Mouse (Mus musculus): ENCODE results near the gene Gm17949. TPM values are rescaled to one million over a fixed set of nuclear protein-coding genes. Genes with fewer than 3 reads are reported as not detected.

The Gm17949 gene
- polyA plus RNA-seq, 1 experiment from 2014 or later: 0.21 TPM

GRCm38 (mm10) chr17:56974708-56975240, 36.5 kb upstream of the Gm17949 start:
- no peaks in the 10 kb centered on the region for H3K36me3 ChIP-seq (ENCODE audit: control insufficient read depth, insufficient read depth, low read length)
- ATAC-seq (ENCODE audit: insufficient number of reproducible peaks, low FRiP score, low TSS enrichment, low read depth) (no peak), DNase-seq (ENCODE audit: low spot score) (no peak)
- no peaks in the 10 kb centered on the region for H3K4me1 ChIP-seq (ENCODE audit: control insufficient read depth, insufficient read depth, low read length)
- no peak overlapping the region for H3K4me2 ChIP-seq (ENCODE audit: low read depth, severe bottlenecking)
- H3K27me3 ChIP-seq (ENCODE audit: control insufficient read depth, insufficient read depth, low read length): no peaks in the 10 kb centered on the region
- H3K9ac ChIP-seq (ENCODE audit: low read length): no peak overlapping the region
- WGBS: 79% methylated on average over 5 of the region's 5 CpGs
- H3K4me3 ChIP-seq (ENCODE audit: low read depth, low read length): no peak overlapping the region
- H3K9me3 ChIP-seq (ENCODE audit: control insufficient read depth, low read length): no peaks in the 10 kb centered on the region
- no peak overlapping the region for H3K27ac ChIP-seq (replicated peaks; ENCODE audit: low read depth, low read length)

GRCm38 (mm10) chr17:56975391-56975790, 35.9 kb upstream of the Gm17949 start:
- Histone ChIP-seq H3K9me3 (ENCODE audit: control insufficient read depth, low read length) (no peaks in the 10 kb centered on the region), H3K4me1 (ENCODE audit: control insufficient read depth, insufficient read depth, low read length) (no peaks in the 10 kb centered on the region), H3K4me2 (ENCODE audit: low read depth, severe bottlenecking) (no peak overlapping the region), H3K27ac (replicated peaks; ENCODE audit: low read depth, low read length) (no peak overlapping the region), H3K9ac (ENCODE audit: low read length) (no peak overlapping the region), H3K27me3 (ENCODE audit: control insufficient read depth, insufficient read depth, low read length) (no peaks in the 10 kb centered on the region), H3K4me3 (ENCODE audit: low read depth, low read length) (no peak overlapping the region), H3K36me3 (ENCODE audit: control insufficient read depth, insufficient read depth, low read length) (no peaks in the 10 kb centered on the region)
- no peak for ATAC-seq (ENCODE audit: insufficient number of reproducible peaks, low FRiP score, low TSS enrichment, low read depth)
- no peak for DNase-seq (ENCODE audit: low spot score)
- 84% methylated on average over 3 of the region's 3 CpGs for WGBS

GRCm38 (mm10) chr17:56976531-56977390, 34.5 kb upstream of the Gm17949 start:
- DNase-seq (ENCODE audit: low spot score) (no peak), ATAC-seq (ENCODE audit: insufficient number of reproducible peaks, low FRiP score, low TSS enrichment, low read depth) (no peak)
- no peaks in the 10 kb centered on the region for H3K36me3 ChIP-seq (ENCODE audit: control insufficient read depth, insufficient read depth, low read length)
- no peak overlapping the region for H3K4me2 ChIP-seq (ENCODE audit: low read depth, severe bottlenecking)
- no peak overlapping the region for H3K4me3 ChIP-seq (ENCODE audit: low read depth, low read length)
- H3K27me3 ChIP-seq (ENCODE audit: control insufficient read depth, insufficient read depth, low read length): no peaks in the 10 kb centered on the region
- H3K9me3 ChIP-seq (ENCODE audit: control insufficient read depth, low read length): no peaks in the 10 kb centered on the region
- 81% methylated on average over 8 of the region's 8 CpGs for WGBS
- H3K9ac ChIP-seq (ENCODE audit: low read length): no peak overlapping the region
- H3K4me1 ChIP-seq (ENCODE audit: control insufficient read depth, insufficient read depth, low read length): no peaks in the 10 kb centered on the region
- no peak overlapping the region for H3K27ac ChIP-seq (replicated peaks; ENCODE audit: low read depth, low read length)

GRCm38 (mm10) chr17:56979524-56979923, 31.7 kb upstream of the Gm17949 start:
- Histone ChIP-seq H3K9ac (ENCODE audit: low read length) (no peak overlapping the region), H3K27me3 (ENCODE audit: control insufficient read depth, insufficient read depth, low read length) (no peaks in the 10 kb centered on the region), H3K4me1 (ENCODE audit: control insufficient read depth, insufficient read depth, low read length) (no peaks in the 10 kb centered on the region), H3K27ac (replicated peaks; ENCODE audit: low read depth, low read length) (no peak overlapping the region), H3K36me3 (ENCODE audit: control insufficient read depth, insufficient read depth, low read length) (no peaks in the 10 kb centered on the region), H3K4me3 (ENCODE audit: low read depth, low read length) (no peak overlapping the region), H3K4me2 (ENCODE audit: low read depth, severe bottlenecking) (no peak overlapping the region), H3K9me3 (ENCODE audit: control insufficient read depth, low read length) (no peaks in the 10 kb centered on the region)
- 25% methylated on average over 6 of the region's 8 CpGs for WGBS
- ATAC-seq (ENCODE audit: insufficient number of reproducible peaks, low FRiP score, low TSS enrichment, low read depth) (no peak), DNase-seq (ENCODE audit: low spot score) (no peak)

- H3K4me1 ChIP-seq (ENCODE audit: control insufficient read depth, insufficient read depth, low read length): no peaks in the 10 kb centered on the region
- WGBS: 74% methylated on average over 7 of the region's 7 CpGs
- no peak for DNase-seq (ENCODE audit: low spot score)
- no peak overlapping the region for H3K27ac ChIP-seq (replicated peaks; ENCODE audit: low read depth, low read length)
- ATAC-seq (ENCODE audit: insufficient number of reproducible peaks, low FRiP score, low TSS enrichment, low read depth): no peak
- no peaks in the 10 kb centered on the region for H3K9me3 ChIP-seq (ENCODE audit: control insufficient read depth, low read length)
- H3K4me2 ChIP-seq (ENCODE audit: low read depth, severe bottlenecking): no peak overlapping the region
- H3K36me3 ChIP-seq (ENCODE audit: control insufficient read depth, insufficient read depth, low read length): no peaks in the 10 kb centered on the region
- no peaks in the 10 kb centered on the region for H3K27me3 ChIP-seq (ENCODE audit: control insufficient read depth, insufficient read depth, low read length)
- H3K4me3 ChIP-seq (ENCODE audit: low read depth, low read length): no peak overlapping the region
- H3K9ac ChIP-seq (ENCODE audit: low read length): no peak overlapping the region
These were observed 30.2 kb upstream of the Gm17949 start for GRCm38 (mm10) chr17:56981049-56981448.

GRCm38 (mm10) chr17:56982013-56982412, 29.3 kb upstream of the Gm17949 start, which contains the start of gene Acer1:
TSS of gene Acer1 (minus strand) at chr17:56982126.
- H3K36me3 ChIP-seq (ENCODE audit: control insufficient read depth, insufficient read depth, low read length): no peaks in the 10 kb centered on the region
- no peak within 1 kb of the TSS for H3K9ac ChIP-seq (ENCODE audit: low read length)
- H3K27me3 ChIP-seq (ENCODE audit: control insufficient read depth, insufficient read depth, low read length): no peaks in the 10 kb centered on the region
- no peak within 1 kb of the TSS for H3K27ac ChIP-seq (replicated peaks; ENCODE audit: low read depth, low read length)
- no peak within 1 kb of the TSS for H3K4me3 ChIP-seq (ENCODE audit: low read depth, low read length)
- H3K4me1 ChIP-seq (ENCODE audit: control insufficient read depth, insufficient read depth, low read length): no peaks in the 10 kb centered on the region
- H3K4me2 ChIP-seq (ENCODE audit: low read depth, severe bottlenecking): no peak within 1 kb of the TSS
- DNase-seq (ENCODE audit: low spot score) (no peak), ATAC-seq (ENCODE audit: insufficient number of reproducible peaks, low FRiP score, low TSS enrichment, low read depth) (no peak)
- no peaks in the 10 kb centered on the region for H3K9me3 ChIP-seq (ENCODE audit: control insufficient read depth, low read length)
- WGBS: 70% methylated on average over 5 of the region's 5 CpGs

- Histone ChIP-seq H3K9ac (ENCODE audit: low read length) (no peak overlapping the region), H3K9me3 (ENCODE audit: control insufficient read depth, low read length) (no peaks in the 10 kb centered on the region), H3K4me2 (ENCODE audit: low read depth, severe bottlenecking) (no peak overlapping the region), H3K4me1 (ENCODE audit: control insufficient read depth, insufficient read depth, low read length) (no peaks in the 10 kb centered on the region), H3K27me3 (ENCODE audit: control insufficient read depth, insufficient read depth, low read length) (no peaks in the 10 kb centered on the region), H3K4me3 (ENCODE audit: low read depth, low read length) (no peak overlapping the region), H3K27ac (replicated peaks; ENCODE audit: low read depth, low read length) (no peak overlapping the region), H3K36me3 (ENCODE audit: control insufficient read depth, insufficient read depth, low read length) (no peaks in the 10 kb centered on the region; the same call in 1 of the 2 replicates)
- no peak for DNase-seq (ENCODE audit: low spot score)
- WGBS: 82% methylated on average over 9 of the region's 9 CpGs
- no peak for ATAC-seq (ENCODE audit: insufficient number of reproducible peaks, low FRiP score, low TSS enrichment, low read depth)
These were observed 26.4 kb upstream of the Gm17949 start for GRCm38 (mm10) chr17:56984886-56985285.

GRCm38 (mm10) chr17:56985656-56986055, 25.6 kb upstream of the Gm17949 start:
- Histone ChIP-seq H3K36me3 (ENCODE audit: control insufficient read depth, insufficient read depth, low read length) (no peaks in the 10 kb centered on the region; the same call in 1 of the 2 replicates), H3K4me2 (ENCODE audit: low read depth, severe bottlenecking) (no peak overlapping the region), H3K4me3 (ENCODE audit: low read depth, low read length) (no peak overlapping the region), H3K27me3 (ENCODE audit: control insufficient read depth, insufficient read depth, low read length) (no peaks in the 10 kb centered on the region), H3K4me1 (ENCODE audit: control insufficient read depth, insufficient read depth, low read length) (peaks cover under 1% of the 10 kb centered on the region; the same call in 1 of the 2 replicates), H3K9ac (ENCODE audit: low read length) (no peak overlapping the region), H3K27ac (replicated peaks; ENCODE audit: low read depth, low read length) (no peak overlapping the region), H3K9me3 (ENCODE audit: control insufficient read depth, low read length) (no peaks in the 10 kb centered on the region)
- no peak for ATAC-seq (ENCODE audit: insufficient number of reproducible peaks, low FRiP score, low TSS enrichment, low read depth)
- WGBS: 67% methylated on average over 3 of the region's 3 CpGs
- no peak for DNase-seq (ENCODE audit: low spot score)

All from limb, embryonic 11.5 days (tissue).